Mouse (Mus musculus): Measurements from ENCODE around the gene Pbx4.

GRCm38 (mm10) chr8:69864180-69864579 is 31.9 kb downstream of the Pbx4 start:
- no peak for TF ChIP-seq HCFC1 (IDR thresholded peaks at IDR 0.05; ENCODE audit: borderline replicate concordance, insufficient read depth, low read length)
- TF ChIP-seq ZNF384 (IDR thresholded peaks at IDR 0.05; ENCODE audit: low read depth, low read length), result no peak
